Mouse (Mus musculus): ENCODE data around the gene Trmt10a. TPM values are rescaled to one million over a fixed set of nuclear protein-coding genes. Genes with fewer than 3 reads are reported as not detected.
A peak's percentile ranks its signal among the peaks of the same experiment; 100 is the strongest.
"Not testable (repeated sequence)": the region's sequence is repeated elsewhere in the genome, so short reads cannot be mapped to it uniquely, and the experiment has no call there.

The Trmt10a gene
- polyA plus RNA-seq, 1 experiment from 2014 or later: 5.2 TPM

GRCm38 (mm10) chr3:138130692-138131091, 12.6 kb upstream of the Trmt10a start:
- ATAC-seq (replicated peaks; ENCODE audit: extremely low read depth, insufficient read depth, low FRiP score): no peak
- Histone ChIP-seq H3K9me3 (replicated peaks; ENCODE audit: control insufficient read depth, low read length) (no peaks in the 10 kb centered on the region), H3K4me1 (ENCODE audit: control insufficient read depth, insufficient read depth, low read length) (peaks cover 4% of the 10 kb centered on the region; the same call in 1 of the 2 replicates), H3K36me3 (ENCODE audit: control insufficient read depth, insufficient read depth) (no peaks in the 10 kb centered on the region), H3K4me3 (ENCODE audit: low read length) (no peak overlapping the region), H3K27ac (ENCODE audit: low read length) (no peak overlapping the region), H3K9ac (ENCODE audit: low read length) (no peak overlapping the region), H3K4me2 (ENCODE audit: low read depth, low read length) (no peak overlapping the region), H3K27me3 (ENCODE audit: control insufficient read depth, insufficient read depth, low read length) (no peaks in the 10 kb centered on the region)
- WGBS: 78% methylated on average over 1 of the region's 1 CpGs

GRCm38 (mm10) chr3:138131168-138131567, 12.1 kb upstream of the Trmt10a start:
- Histone ChIP-seq H3K27me3 (ENCODE audit: control insufficient read depth, insufficient read depth, low read length) (no peaks in the 10 kb centered on the region), H3K4me1 (ENCODE audit: control insufficient read depth, insufficient read depth, low read length) (peaks cover 4% of the 10 kb centered on the region; the same call in 1 of the 2 replicates), H3K4me3 (ENCODE audit: low read length) (no peak overlapping the region), H3K27ac (ENCODE audit: low read length) (no peak overlapping the region), H3K4me2 (ENCODE audit: low read depth, low read length) (no peak overlapping the region), H3K9ac (ENCODE audit: low read length) (no peak overlapping the region), H3K36me3 (ENCODE audit: control insufficient read depth, insufficient read depth) (no peaks in the 10 kb centered on the region), H3K9me3 (replicated peaks; ENCODE audit: control insufficient read depth, low read length) (no peaks in the 10 kb centered on the region)
- 52% methylated on average over 9 of the region's 9 CpGs for WGBS
- no peak for ATAC-seq (replicated peaks; ENCODE audit: extremely low read depth, insufficient read depth, low FRiP score)

GRCm38 (mm10) chr3:138133463-138133862, 9.8 kb upstream of the Trmt10a start:
- no peaks in the 10 kb centered on the region for H3K36me3 ChIP-seq (ENCODE audit: control insufficient read depth, insufficient read depth)
- WGBS: 88% methylated on average over 8 of the region's 8 CpGs
- no peaks in the 10 kb centered on the region for H3K27me3 ChIP-seq (ENCODE audit: control insufficient read depth, insufficient read depth, low read length)
- no peaks in the 10 kb centered on the region for H3K9me3 ChIP-seq (replicated peaks; ENCODE audit: control insufficient read depth, low read length)
- H3K27ac ChIP-seq (ENCODE audit: low read length): no peak overlapping the region
- ATAC-seq (replicated peaks; ENCODE audit: extremely low read depth, insufficient read depth, low FRiP score): no peak
- no peak overlapping the region for H3K4me3 ChIP-seq (ENCODE audit: low read length)
- no peak overlapping the region for H3K4me2 ChIP-seq (ENCODE audit: low read depth, low read length)
- peaks cover 4% of the 10 kb centered on the region; the same call in 1 of the 2 replicates for H3K4me1 ChIP-seq (ENCODE audit: control insufficient read depth, insufficient read depth, low read length)
- H3K9ac ChIP-seq (ENCODE audit: low read length): no peak overlapping the region

- Histone ChIP-seq H3K9me3 (replicated peaks; ENCODE audit: control insufficient read depth, low read length) (no peaks in the 10 kb centered on the region), H3K4me3 (ENCODE audit: low read length) (no peak overlapping the region), H3K9ac (ENCODE audit: low read length) (no peak overlapping the region), H3K36me3 (ENCODE audit: control insufficient read depth, insufficient read depth) (no peaks in the 10 kb centered on the region), H3K27ac (ENCODE audit: low read length) (no peak overlapping the region), H3K27me3 (ENCODE audit: control insufficient read depth, insufficient read depth, low read length) (no peaks in the 10 kb centered on the region), H3K4me2 (ENCODE audit: low read depth, low read length) (no peak overlapping the region), H3K4me1 (ENCODE audit: control insufficient read depth, insufficient read depth, low read length) (peaks cover 4% of the 10 kb centered on the region; the same call in 1 of the 2 replicates)
- no peak for ATAC-seq (replicated peaks; ENCODE audit: extremely low read depth, insufficient read depth, low FRiP score)
- WGBS: 78% methylated on average over 11 of the region's 11 CpGs
Observed at GRCm38 (mm10) chr3:138133916-138134315, 9.3 kb upstream of the Trmt10a start.

- no peak overlapping the region for H3K4me3 ChIP-seq (ENCODE audit: low read length)
- no peak for ATAC-seq (replicated peaks; ENCODE audit: extremely low read depth, insufficient read depth, low FRiP score)
- no peak overlapping the region for H3K27ac ChIP-seq (ENCODE audit: low read length)
- WGBS: 67% methylated on average over 1 of the region's 1 CpGs
- no peak overlapping the region for H3K4me2 ChIP-seq (ENCODE audit: low read depth, low read length)
- H3K9ac ChIP-seq (ENCODE audit: low read length): no peak overlapping the region
- H3K4me1 ChIP-seq (ENCODE audit: control insufficient read depth, insufficient read depth, low read length): peaks cover 1% of the 10 kb centered on the region; the same call in 1 of the 2 replicates
- H3K9me3 ChIP-seq (replicated peaks; ENCODE audit: control insufficient read depth, low read length): no peaks in the 10 kb centered on the region
- H3K27me3 ChIP-seq (ENCODE audit: control insufficient read depth, insufficient read depth, low read length): no peaks in the 10 kb centered on the region
- no peaks in the 10 kb centered on the region for H3K36me3 ChIP-seq (ENCODE audit: control insufficient read depth, insufficient read depth)
Observed at GRCm38 (mm10) chr3:138134528-138134927, 8.7 kb upstream of the Trmt10a start.

GRCm38 (mm10) chr3:138138146-138138545, 5.1 kb upstream of the Trmt10a start:
- H3K27ac ChIP-seq (ENCODE audit: low read length); H3K4me3 ChIP-seq (ENCODE audit: low read length); H3K4me2 ChIP-seq (ENCODE audit: low read depth, low read length); ATAC-seq (replicated peaks; ENCODE audit: extremely low read depth, insufficient read depth, low FRiP score); H3K9ac ChIP-seq (ENCODE audit: low read length); H3K9me3 ChIP-seq (replicated peaks; ENCODE audit: control insufficient read depth, low read length); H3K27me3 ChIP-seq (ENCODE audit: control insufficient read depth, insufficient read depth, low read length); H3K4me1 ChIP-seq (ENCODE audit: control insufficient read depth, insufficient read depth, low read length); H3K36me3 ChIP-seq (ENCODE audit: control insufficient read depth, insufficient read depth): not testable (repeated sequence)
- 94% methylated on average over 13 of the region's 13 CpGs for WGBS

GRCm38 (mm10) chr3:138139663-138140062, 3.6 kb upstream of the Trmt10a start:
- 53% methylated on average over 6 of the region's 6 CpGs for WGBS

GRCm38 (mm10) chr3:138142052-138142732, 1.1 kb upstream of the Trmt10a start:
- Histone ChIP-seq H3K27ac (ENCODE audit: low read length) (peak overlapping the region; percentile 57), H3K27me3 (ENCODE audit: control insufficient read depth, insufficient read depth, low read length) (no peaks in the 10 kb centered on the region), H3K4me3 (ENCODE audit: low read length) (peak overlapping the region; percentile 16), H3K9ac (ENCODE audit: low read length) (peak overlapping the region; percentile 42), H3K36me3 (ENCODE audit: control insufficient read depth, insufficient read depth) (no peaks in the 10 kb centered on the region), H3K4me1 (ENCODE audit: control insufficient read depth, insufficient read depth, low read length) (peaks cover 7% of the 10 kb centered on the region), H3K9me3 (replicated peaks; ENCODE audit: control insufficient read depth, low read length) (no peaks in the 10 kb centered on the region), H3K4me2 (ENCODE audit: low read depth, low read length) (peak overlapping the region; percentile 58)
- no peak for ATAC-seq (replicated peaks; ENCODE audit: extremely low read depth, insufficient read depth, low FRiP score)
- WGBS: 41% methylated on average over 4 of the region's 4 CpGs

More at GRCm38 (mm10) chr3:138139663-138140062, 3.6 kb upstream of the Trmt10a start:
- no peak for ATAC-seq (replicated peaks; ENCODE audit: extremely low read depth, insufficient read depth, low FRiP score)
- no peak overlapping the region for H3K4me3 ChIP-seq (ENCODE audit: low read length)
- H3K4me1 ChIP-seq (ENCODE audit: control insufficient read depth, insufficient read depth, low read length): peaks cover 7% of the 10 kb centered on the region
- H3K27me3 ChIP-seq (ENCODE audit: control insufficient read depth, insufficient read depth, low read length): no peaks in the 10 kb centered on the region
- H3K36me3 ChIP-seq (ENCODE audit: control insufficient read depth, insufficient read depth): no peaks in the 10 kb centered on the region
- no peak overlapping the region for H3K9ac ChIP-seq (ENCODE audit: low read length)
- H3K27ac ChIP-seq (ENCODE audit: low read length): no peak overlapping the region
- H3K9me3 ChIP-seq (replicated peaks; ENCODE audit: control insufficient read depth, low read length): no peaks in the 10 kb centered on the region
- H3K4me2 ChIP-seq (ENCODE audit: low read depth, low read length): no peak overlapping the region

- ATAC-seq (replicated peaks; ENCODE audit: extremely low read depth, insufficient read depth, low FRiP score): no peak
- Histone ChIP-seq H3K4me1 (ENCODE audit: control insufficient read depth, insufficient read depth, low read length) (peaks cover 7% of the 10 kb centered on the region), H3K9me3 (replicated peaks; ENCODE audit: control insufficient read depth, low read length) (no peaks in the 10 kb centered on the region), H3K9ac (ENCODE audit: low read length) (peak overlapping the region; percentile 85), H3K27me3 (ENCODE audit: control insufficient read depth, insufficient read depth, low read length) (no peaks in the 10 kb centered on the region), H3K4me3 (ENCODE audit: low read length) (peak overlapping the region; percentile 81), H3K4me2 (ENCODE audit: low read depth, low read length) (peak overlapping the region; percentile 58), H3K36me3 (ENCODE audit: control insufficient read depth, insufficient read depth) (no peaks in the 10 kb centered on the region), H3K27ac (ENCODE audit: low read length) (peak overlapping the region; percentile 100)
- 3% methylated on average over 12 of the region's 12 CpGs for WGBS
Observed at GRCm38 (mm10) chr3:138142733-138143314, 424 bp upstream of the Trmt10a start.
